Mouse (Mus musculus) kidney, adult 2 months (tissue): ENCODE results near the gene Unc13c. TPM values are rescaled to one million over a fixed set of nuclear protein-coding genes. Genes with fewer than 3 reads are reported as not detected.

Experiments
- DNase-seq: peaks from one replicate; pipeline ENCODE4 v3.0.0; 2021
- H3K27ac ChIP-seq: fragments of 200-500 bp; 2 replicates; pipeline ENCODE4 v1.5.1; 2012; ENCODE audit warnings: low read depth, low read length, control low read depth, inconsistent platforms; ENCODE audit not compliant: insufficient read depth
- H3K27me3 ChIP-seq: fragments of 200-500 bp; replicated peaks from 2 replicates; pipeline ENCODE4 v1.6.1; 2012; ENCODE audit warnings: mild to moderate bottlenecking, moderate library complexity, low read length, inconsistent platforms; ENCODE audit not compliant: control insufficient read depth, insufficient read depth
- H3K36me3 ChIP-seq: fragments of 200-500 bp; 2 replicates; pipeline ENCODE4 v1.6.1; 2012; ENCODE audit warnings: mild to moderate bottlenecking, moderate library complexity, low read length, inconsistent platforms; ENCODE audit not compliant: control insufficient read depth, insufficient read depth
- H3K4me1 ChIP-seq: fragments of 200-500 bp; 2 replicates; pipeline ENCODE4 v1.6.1; 2011; ENCODE audit warnings: low read length; ENCODE audit not compliant: control insufficient read depth, insufficient read depth
- H3K4me3 ChIP-seq: fragments of 200-500 bp; 2 replicates; pipeline ENCODE4 v1.5.1; 2011; ENCODE audit warnings: mild to moderate bottlenecking, low read depth, low read length, control low read depth; ENCODE audit not compliant: insufficient read depth
- CTCF ChIP-seq: fragments of 200-500 bp; conservative IDR thresholded peaks from 2 replicates; pipeline ENCODE4 v1.5.1; 2011; ENCODE audit warnings: low read depth, mild to moderate bottlenecking, control low read depth, low read length, moderate library complexity, mixed read lengths; ENCODE audit not compliant: insufficient read depth, insufficient read length
- POLR2A ChIP-seq: fragments of 200-500 bp; IDR thresholded peaks from one replicate; pipeline ENCODE4 v1.6.1; 2011; ENCODE audit warnings: low read depth, low read length, control low read depth
- WGBS: fragments of 180-500 bp; shearing (Covaris S2); methylation state at CpG from one replicate; pipeline ENCODE4 v1.1.7; 2018; 5-methylcytosine and 5-hydroxymethylcytosine counted together
- polyA plus RNA-seq: library from polyadenylated mRNA; depleted of rRNA; stranded (reverse); fragments of >200 nt; gene quantifications from 2 replicates; pipeline ENCODE4 v1.2.3, GENCODE M21; 2012; rRNA removed

Unc13c gene
- polyA plus RNA-seq: 0.18 and 0.28 TPM in 2 replicates

- no peak within 1 kb of the TSS; the same call in 1 of the 2 replicates for H3K4me3 ChIP-seq
- TF ChIP-seq POLR2A (no peak), CTCF (no peak)
- no peaks in the 10 kb centered on the region for H3K27me3 ChIP-seq
- peak; percentile 23 for DNase-seq
- 7% methylated on average over 17 of the region's 17 CpGs for WGBS
- peaks cover 2% of the 10 kb centered on the region; the same call in 1 of the 2 replicates for H3K4me1 ChIP-seq
- no peaks in the 10 kb centered on the region for H3K36me3 ChIP-seq
- H3K27ac ChIP-seq: no peak within 1 kb of the TSS
Measured at GRCm38 (mm10) chr9:73968641-73969121, at the start of gene Unc13c. Gene Unc13c (minus strand): TSS chr9:73968966.

- Histone ChIP-seq H3K4me1 (no peaks in the 10 kb centered on the region), H3K27ac (no peak overlapping the region), H3K36me3 (no peaks in the 10 kb centered on the region), H3K27me3 (no peaks in the 10 kb centered on the region), H3K4me3 (no peak overlapping the region)
- DNase-seq: peak; percentile 15
- TF ChIP-seq CTCF (no peak), POLR2A (no peak)
- 49% methylated on average over 7 of the region's 7 CpGs for WGBS
Measured at GRCm38 (mm10) chr9:74007976-74008686, 39.4 kb upstream of the Unc13c start.

DNA sequence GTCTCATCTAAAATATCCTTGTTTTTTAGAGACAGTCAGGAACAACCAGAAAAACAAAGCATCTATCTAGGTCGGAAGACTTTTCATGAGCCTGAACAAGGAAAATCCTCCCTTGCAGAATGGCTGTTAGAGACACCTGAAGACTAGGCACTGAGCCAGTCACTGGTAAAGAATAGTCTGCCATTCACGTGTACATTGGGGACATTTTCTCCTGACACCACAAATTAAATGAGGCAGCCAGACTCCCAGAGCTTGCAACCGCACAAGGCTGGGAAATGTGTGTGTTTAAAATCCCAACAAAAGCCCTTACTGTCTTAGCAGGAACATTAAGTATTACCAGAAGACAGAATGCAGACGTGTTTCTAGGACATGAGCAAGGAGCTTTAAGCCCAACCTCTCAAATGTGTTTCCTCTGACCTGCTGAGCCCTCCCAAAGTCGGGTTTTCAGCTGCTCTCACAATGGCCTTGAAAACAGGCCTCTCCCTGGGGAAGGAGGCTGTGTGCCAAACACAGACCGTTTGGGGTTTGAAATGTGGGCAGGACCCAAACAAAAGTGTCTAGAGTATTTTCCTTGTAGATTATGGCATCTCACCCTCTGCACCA, 33.7 kb upstream of the Unc13c start:
- H3K4me3 ChIP-seq: no peak overlapping the region
- DNase-seq: no peak
- no peaks in the 10 kb centered on the region for H3K36me3 ChIP-seq
- H3K4me1 ChIP-seq: no peaks in the 10 kb centered on the region
- TF ChIP-seq POLR2A (no peak), CTCF (no peak)
- H3K27me3 ChIP-seq: no peaks in the 10 kb centered on the region
- 37% methylated on average over 6 of the region's 6 CpGs for WGBS
- no peak overlapping the region for H3K27ac ChIP-seq

GRCm38 (mm10) chr9:73988096-73988495, 19.3 kb upstream of the Unc13c start:
- Histone ChIP-seq H3K27me3 (no peaks in the 10 kb centered on the region), H3K36me3 (no peaks in the 10 kb centered on the region), H3K4me3 (0 out of 2 replicates have a peak overlapping the region, but pooled peaks have one; percentile 15), H3K27ac (peak overlapping the region; percentile 66), H3K4me1 (no peaks in the 10 kb centered on the region; the same call in 1 of the 2 replicates)
- TF ChIP-seq POLR2A: no peak
- TF ChIP-seq CTCF: no peak
- DNase-seq: peak; percentile 55

GRCm38 (mm10) chr9:73987236-73987635, 18.5 kb upstream of the Unc13c start:
- no peaks in the 10 kb centered on the region for H3K27me3 ChIP-seq

GRCm38 (mm10) chr9:73982597-73983344, 14.0 kb upstream of the Unc13c start:
- Histone ChIP-seq H3K4me1 (no peaks in the 10 kb centered on the region), H3K36me3 (no peaks in the 10 kb centered on the region), H3K27ac (no peak overlapping the region), H3K27me3 (no peaks in the 10 kb centered on the region), H3K4me3 (no peak overlapping the region)
- TF ChIP-seq POLR2A (no peak), CTCF (peak; percentile 60)
- 10% methylated on average over 6 of the region's 6 CpGs for WGBS
- DNase-seq: peak; percentile 75

More at GRCm38 (mm10) chr9:73987236-73987635, 18.5 kb upstream of the Unc13c start:
- Histone ChIP-seq H3K4me1 (no peaks in the 10 kb centered on the region; the same call in 1 of the 2 replicates), H3K27ac (peak overlapping the region; percentile 45; the same call in 1 of the 2 replicates), H3K4me3 (no peak overlapping the region), H3K36me3 (no peaks in the 10 kb centered on the region)
- 31% methylated on average over 2 of the region's 2 CpGs for WGBS
- no peak for TF ChIP-seq CTCF
- no peak for TF ChIP-seq POLR2A
- peak; percentile 59 for DNase-seq
